Mouse (Mus musculus) lung, postnatal 0 days (tissue): ENCODE measurements around the gene Grb10. TPM values are rescaled to one million over a fixed set of nuclear protein-coding genes. Genes with fewer than 3 reads are reported as not detected.
A peak's percentile ranks its signal among the peaks of the same experiment; 100 is the strongest.

Source experiments
- ATAC-seq: fragments of 200-750 bp; cut with Nextera tagmentation; 2 replicates; pipeline ENCODE4 v1.8.0; 2017; ENCODE audit warnings: moderate library complexity
- DNase-seq: peaks from one replicate; pipeline ENCODE4 v3.0.0-alpha.2; 2016; ENCODE audit warnings: low spot score
- H3K27ac ChIP-seq: fragments of 300-500 bp; sonication (generic); 2 replicates; pipeline ENCODE4 v1.5.1; 2014; ENCODE audit warnings: antibody characterized with exemption, mild to moderate bottlenecking, low read length, mixed read lengths
- H3K27me3 ChIP-seq: fragments of 300-500 bp; sonication (generic); replicated peaks from 2 replicates; pipeline ENCODE4 v1.6.1; 2014; ENCODE audit warnings: low read length, mixed read lengths; ENCODE audit not compliant: insufficient read depth
- H3K36me3 ChIP-seq: fragments of 300-500 bp; sonication (generic); 2 replicates; pipeline ENCODE4 v1.6.1; 2014; ENCODE audit warnings: low read length, mixed read lengths; ENCODE audit not compliant: insufficient read depth
- H3K4me1 ChIP-seq: fragments of 300-500 bp; sonication (generic); 2 replicates; pipeline ENCODE4 v1.6.1; 2014; ENCODE audit warnings: antibody characterized with exemption, low read depth, low read length, mixed read lengths; ENCODE audit not compliant: insufficient read depth
- H3K4me2 ChIP-seq: fragments of 300-500 bp; sonication (generic); replicated peaks from 2 replicates; pipeline ENCODE4 v1.6.1; 2014; ENCODE audit warnings: low read depth, mild to moderate bottlenecking, low read length, moderate library complexity, mixed read lengths
- H3K4me3 ChIP-seq: fragments of 300-500 bp; sonication (generic); 2 replicates; pipeline ENCODE4 v1.5.1; 2014; ENCODE audit warnings: low read depth, low read length
- H3K9ac ChIP-seq: fragments of 300-500 bp; sonication (generic); replicated peaks from 2 replicates; pipeline ENCODE4 v1.6.1; 2014; ENCODE audit warnings: low read depth, mild to moderate bottlenecking
- H3K9me3 ChIP-seq: fragments of 300-500 bp; sonication (generic); 2 replicates; pipeline ENCODE4 v1.6.1; 2016; ENCODE audit warnings: low read length, mixed read lengths
- CTCF ChIP-seq: IDR thresholded peaks from 2 replicates; pipeline ENCODE4 v1.5.1; 2016; ENCODE audit warnings: antibody characterized with exemption, mild to moderate bottlenecking
- EP300 ChIP-seq: IDR thresholded peaks from 2 replicates; pipeline ENCODE4 v1.6.1; 2016; ENCODE audit warnings: antibody characterized with exemption, mild to moderate bottlenecking, control low read depth
- WGBS: fragments of 180-500 bp; shearing (Covaris S2); extraction: QIAGEN DNeasy Blood & Tissue Kit; methylation state at CpG from one replicate; pipeline ENCODE4 v1.1.7; 2014; 5-methylcytosine and 5-hydroxymethylcytosine counted together
- polyA plus RNA-seq: library from polyadenylated mRNA; unstranded; fragments of >200 nt; fragmentation: Nextera tagmentation; extraction: Ambion mirVana; gene quantifications from 2 replicates; pipeline ENCODE4 v1.2.1, GENCODE M21; 2015

Gene Grb10
- polyA plus RNA-seq, 1 experiment from 2014 or later: 86.9 TPM

GRCm38 (mm10) chr11:12025392-12025755, 13.1 kb downstream of the Grb10 start:
- WGBS: 66% methylated on average over 32 of the region's 32 CpGs

GRCm38 (mm10) chr11:12023051-12023450, 15.4 kb downstream of the Grb10 start:
- DNase-seq (no peak), ATAC-seq (no peak)
- Histone ChIP-seq H3K4me2 (no peak overlapping the region), H3K27ac (no peak overlapping the region), H3K27me3 (peaks cover 24% of the 10 kb centered on the region), H3K4me3 (no peak overlapping the region), H3K9ac (no peak overlapping the region), H3K4me1 (no peaks in the 10 kb centered on the region), H3K9me3 (peaks cover 13% of the 10 kb centered on the region; the same call in 1 of the 2 replicates), H3K36me3 (no peaks in the 10 kb centered on the region)
- 43% methylated on average over 3 of the region's 3 CpGs for WGBS
- TF ChIP-seq EP300: no peak
- no peak for TF ChIP-seq CTCF

More at GRCm38 (mm10) chr11:12025392-12025755, 13.1 kb downstream of the Grb10 start:
- no peak overlapping the region for H3K4me3 ChIP-seq
- no peak overlapping the region for H3K9ac ChIP-seq
- no peak overlapping the region for H3K27ac ChIP-seq
- H3K9me3 ChIP-seq: peaks cover 13% of the 10 kb centered on the region; the same call in 1 of the 2 replicates
- peak; percentile 40 for DNase-seq
- peaks cover 40% of the 10 kb centered on the region for H3K27me3 ChIP-seq
- TF ChIP-seq EP300: no peak
- TF ChIP-seq CTCF: no peak
- no peak overlapping the region for H3K4me2 ChIP-seq
- no peaks in the 10 kb centered on the region for H3K4me1 ChIP-seq
- ATAC-seq: peak; percentile 79
- no peaks in the 10 kb centered on the region for H3K36me3 ChIP-seq

GRCm38 (mm10) chr11:12019651-12020050, 18.8 kb downstream of the Grb10 start:
- no peaks in the 10 kb centered on the region for H3K9me3 ChIP-seq

GRCm38 (mm10) chr11:12018604-12019003, 19.9 kb downstream of the Grb10 start:
- Histone ChIP-seq H3K27me3 (peaks cover 5% of the 10 kb centered on the region; the same call in 1 of the 2 replicates), H3K27ac (no peak overlapping the region), H3K36me3 (no peaks in the 10 kb centered on the region), H3K4me1 (no peaks in the 10 kb centered on the region), H3K9ac (no peak overlapping the region), H3K4me3 (no peak overlapping the region), H3K4me2 (no peak overlapping the region), H3K9me3 (no peaks in the 10 kb centered on the region)
- DNase-seq (no peak), ATAC-seq (no peak)
- WGBS: 71% methylated on average over 4 of the region's 4 CpGs
- no peak for TF ChIP-seq CTCF
- no peak for TF ChIP-seq EP300

More at GRCm38 (mm10) chr11:12019651-12020050, 18.8 kb downstream of the Grb10 start:
- Histone ChIP-seq H3K4me2 (no peak overlapping the region), H3K27me3 (peaks cover 11% of the 10 kb centered on the region; the same call in 1 of the 2 replicates), H3K36me3 (no peaks in the 10 kb centered on the region), H3K4me1 (no peaks in the 10 kb centered on the region), H3K9ac (no peak overlapping the region), H3K4me3 (no peak overlapping the region), H3K27ac (no peak overlapping the region)
- TF ChIP-seq CTCF (no peak), EP300 (no peak)
- WGBS: 74% methylated on average over 1 of the region's 1 CpGs
- DNase-seq (no peak), ATAC-seq (no peak)

- H3K4me1 ChIP-seq: no peaks in the 10 kb centered on the region
- TF ChIP-seq EP300: no peak
- TF ChIP-seq CTCF: no peak
- H3K4me3 ChIP-seq: no peak overlapping the region
- H3K36me3 ChIP-seq: no peaks in the 10 kb centered on the region
- H3K27me3 ChIP-seq: no peaks in the 10 kb centered on the region
- no peak overlapping the region for H3K4me2 ChIP-seq
- no peak overlapping the region for H3K27ac ChIP-seq
- no peak for DNase-seq
- H3K9ac ChIP-seq: no peak overlapping the region
- 69% methylated on average over 3 of the region's 3 CpGs for WGBS
- no peaks in the 10 kb centered on the region; the same call in 1 of the 2 replicates for H3K9me3 ChIP-seq
- no peak for ATAC-seq
These were observed 28.4 kb downstream of the Grb10 start for GRCm38 (mm10) chr11:12010084-12010483.

- no peaks in the 10 kb centered on the region for H3K36me3 ChIP-seq
- WGBS: 77% methylated on average over 4 of the region's 4 CpGs
- peak; percentile 55 for DNase-seq
These were observed 38.1 kb downstream of the Grb10 start for GRCm38 (mm10) chr11:12000293-12000910.

More at GRCm38 (mm10) chr11:12000293-12000910, 38.1 kb downstream of the Grb10 start:
- Histone ChIP-seq H3K4me1 (no peaks in the 10 kb centered on the region), H3K9ac (no peak overlapping the region), H3K4me3 (no peak overlapping the region), H3K4me2 (no peak overlapping the region), H3K27me3 (no peaks in the 10 kb centered on the region), H3K27ac (peak overlapping the region; percentile 28; the same call in 1 of the 2 replicates), H3K9me3 (no peaks in the 10 kb centered on the region)
- peak; percentile 37 for ATAC-seq
- no peak for TF ChIP-seq CTCF
- TF ChIP-seq EP300: peak; percentile 67; the same call in 1 of the 2 replicates
